Mouse (Mus musculus): ENCODE results near the gene Kmt5c.

Gene Kmt5c

GRCm38 (mm10) chr7:4746326-4746980 is 6.5 kb downstream of the Kmt5c start:
- DNase-seq (ENCODE audit: low read depth in 2 of 2, low spot score in 2 of 2): no peak

- no peak for DNase-seq (ENCODE audit: low read depth in 2 of 2, low spot score in 2 of 2)
These were observed 7.4 kb downstream of the Kmt5c start for GRCm38 (mm10) chr7:4747156-4747899.

GRCm38 (mm10) chr7:4748321-4748720 is 8.4 kb downstream of the Kmt5c start:
- no peak for DNase-seq (ENCODE audit: low read depth in 2 of 2, low spot score in 2 of 2)

- DNase-seq (ENCODE audit: low read depth in 2 of 2, low spot score in 2 of 2): no peak
These were observed 9.3 kb downstream of the Kmt5c start for GRCm38 (mm10) chr7:4749169-4749568.

- no peak for DNase-seq (ENCODE audit: low read depth in 2 of 2, low spot score in 2 of 2)
These were observed 12.3 kb downstream of the Kmt5c start for GRCm38 (mm10) chr7:4751971-4752820.

GRCm38 (mm10) chr7:4752821-4753570 is 13.1 kb downstream of the Kmt5c start, which contains the start of gene Cox6b2:
Cox6b2 (minus strand) TSS chr7:4753094.
- peak; percentile 35 to 54 for DNase-seq (ENCODE audit: low read depth in 2 of 2, low spot score in 2 of 2)

GRCm38 (mm10) chr7:4759670-4760069 is 19.8 kb downstream of the Kmt5c start:
- no peak for DNase-seq (ENCODE audit: low read depth in 2 of 2, low spot score in 2 of 2)

GRCm38 (mm10) chr7:4764946-4765710 is 25.2 kb downstream of the Kmt5c start:
- no peak for DNase-seq (ENCODE audit: low read depth in 2 of 2, low spot score in 2 of 2)

- no peak for DNase-seq (ENCODE audit: low read depth in 2 of 2, low spot score in 2 of 2)
These were observed 31.3 kb downstream of the Kmt5c start, which contains the start of gene Fam71e2 for GRCm38 (mm10) chr7:4771202-4771601. Fam71e2 (minus strand) TSS chr7:4771302.

- DNase-seq (ENCODE audit: low read depth in 2 of 2, low spot score in 2 of 2): no peak
These were observed 36.2 kb downstream of the Kmt5c start for GRCm38 (mm10) chr7:4776131-4776530.

GRCm38 (mm10) chr7:4776861-4777830 is 37.2 kb downstream of the Kmt5c start:
- DNase-seq (ENCODE audit: low read depth in 2 of 2, low spot score in 2 of 2): no peak

GRCm38 (mm10) chr7:4777851-4778637 is 38.1 kb downstream of the Kmt5c start:
- DNase-seq (ENCODE audit: low read depth in 2 of 2, low spot score in 2 of 2): no peak

GRCm38 (mm10) chr7:4779921-4780320 is 40.0 kb downstream of the Kmt5c start:
- no peak for DNase-seq (ENCODE audit: low read depth in 2 of 2, low spot score in 2 of 2)

GRCm38 (mm10) chr7:4782130-4782529 is 42.2 kb downstream of the Kmt5c start:
- DNase-seq (ENCODE audit: low read depth in 2 of 2, low spot score in 2 of 2): no peak

- DNase-seq (ENCODE audit: low read depth in 2 of 2, low spot score in 2 of 2): no peak
These were observed 42.8 kb downstream of the Kmt5c start, which contains the start of the genes Il11 and Tmem190 for GRCm38 (mm10) chr7:4782759-4783158. Il11 (minus strand) TSS chr7:4782859. Tmem190 (plus strand) TSS chr7:4782937.

GRCm38 (mm10) chr7:4783667-4784268 is 43.9 kb downstream of the Kmt5c start:
- no peak for DNase-seq (ENCODE audit: low read depth in 2 of 2, low spot score in 2 of 2)

Data from CD8-positive naive resting alpha-beta T cell, adult 2 months (primary cell).